Mouse (Mus musculus) ES-CJ7 (cell line): ENCODE measurements around the gene Ctdnep1.

Experiments
- DNase-seq: peaks from one replicate; pipeline ENCODE4 v3.0.0; 2011; ENCODE audit warnings: low read depth, low spot score

Gene Ctdnep1

GRCm38 (mm10) chr11:70028401-70029129 is 47.6 kb downstream of the Ctdnep1 start:
- no peak for DNase-seq

GRCm38 (mm10) chr11:70029130-70029801 is 48.3 kb downstream of the Ctdnep1 start:
- peak; percentile 99 for DNase-seq

GRCm38 (mm10) chr11:70029829-70030550 is 49.0 kb downstream of the Ctdnep1 start:
- no peak for DNase-seq

GRCm38 (mm10) chr11:70030651-70031320 is 49.8 kb downstream of the Ctdnep1 start:
- no peak for DNase-seq

GRCm38 (mm10) chr11:70031321-70031670 is 50.3 kb downstream of the Ctdnep1 start:
- no peak for DNase-seq

- no peak for DNase-seq
Observed at GRCm38 (mm10) chr11:70038174-70038573, 57.2 kb downstream of the Ctdnep1 start.

- DNase-seq: no peak
Observed at GRCm38 (mm10) chr11:70039631-70040030, 58.7 kb downstream of the Ctdnep1 start.

- no peak for DNase-seq
Observed at GRCm38 (mm10) chr11:70040184-70040583, 59.2 kb downstream of the Ctdnep1 start.
